Mouse (Mus musculus) ZHBTc4 (cell line): ENCODE measurements around the gene Plekha4.
"Not testable (repeated sequence)": the region's sequence is repeated elsewhere in the genome, so short reads cannot be mapped to it uniquely, and the experiment has no call there.

Source experiments
- DNase-seq: peaks from one replicate; pipeline ENCODE4 v3.0.0-alpha.2; 2011; ENCODE audit warnings: low read depth, low spot score

The Plekha4 gene

DNA sequence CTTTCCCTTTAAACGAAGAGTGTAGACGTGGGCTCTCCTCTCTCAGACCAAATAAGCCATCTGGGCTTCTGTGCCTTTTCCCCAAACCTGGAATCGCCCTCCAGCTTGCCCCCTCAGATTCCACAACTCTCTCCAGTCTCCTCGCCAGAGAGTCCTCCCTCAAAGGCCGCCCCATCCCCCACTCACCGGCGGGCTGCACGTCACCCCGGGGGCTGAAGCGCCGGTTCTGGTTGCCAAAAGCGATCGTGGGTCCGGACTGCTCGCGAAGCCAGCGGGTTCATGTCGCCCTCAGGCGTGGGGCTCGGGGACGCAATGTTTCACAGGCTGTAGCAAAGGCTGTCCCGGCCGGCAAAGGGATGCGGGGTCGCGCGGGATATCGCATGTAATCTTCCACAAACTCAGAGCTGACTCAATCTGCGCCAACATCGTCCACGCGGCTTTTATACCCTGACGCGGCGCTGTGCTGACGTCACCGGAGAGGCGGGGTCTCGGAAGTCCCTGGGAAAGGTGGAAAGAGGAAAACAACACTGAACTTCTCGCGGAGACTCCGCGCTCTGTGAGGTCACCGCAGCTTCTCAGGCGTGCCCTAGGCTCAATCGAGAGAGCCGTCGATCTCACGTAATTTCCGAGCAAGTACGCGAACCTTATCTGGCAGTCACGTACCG, at the start of gene Plekha4, which contains the start of gene Ppp1r15a:
Gene Plekha4 (plus strand): TSS at position 522 of the 665 bp plus-strand sequence.
Gene Ppp1r15a (minus strand): TSS at position 460 of the 665 bp plus-strand sequence.
- DNase-seq: peak; percentile 98

DNA sequence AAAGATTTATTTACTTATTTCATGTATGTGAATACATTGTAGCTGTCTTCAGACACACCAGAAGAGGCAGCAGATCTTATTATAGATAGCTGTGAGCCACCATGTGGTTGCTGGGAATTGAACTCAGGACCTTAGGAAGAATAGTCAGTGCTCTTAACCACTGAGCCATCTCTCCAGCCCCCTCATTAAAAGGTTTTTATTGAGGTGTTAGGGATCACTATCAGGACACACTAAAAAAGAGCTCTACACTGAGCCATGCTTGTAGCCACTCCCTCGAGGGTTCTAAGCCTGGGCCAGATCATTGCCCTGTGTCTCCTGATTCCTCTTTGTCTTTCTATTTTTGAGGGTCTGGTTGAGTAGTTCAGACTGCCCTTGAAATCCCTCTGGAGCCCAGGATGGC, 49.7 kb upstream of the Plekha4 start:
- DNase-seq: no peak

DNA sequence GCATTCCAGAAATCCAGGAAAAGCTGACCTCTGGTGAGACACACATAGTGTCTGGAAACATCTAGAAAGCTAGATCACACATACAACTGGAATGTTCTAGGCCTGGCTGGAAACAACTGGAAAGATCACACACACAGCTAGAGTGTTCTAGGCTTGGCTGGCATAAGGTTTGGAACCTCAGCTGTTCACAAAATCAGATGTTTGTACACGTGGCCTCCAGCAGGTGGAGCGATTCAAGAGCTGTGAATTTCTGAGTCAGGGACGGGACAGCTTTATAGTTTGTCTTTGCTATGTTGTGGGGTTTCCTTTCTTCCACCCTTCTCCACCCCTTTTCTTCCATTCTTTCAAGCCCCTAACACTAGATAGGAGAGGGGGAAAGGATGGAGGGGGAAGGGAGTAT, 49.1 kb upstream of the Plekha4 start:
- DNase-seq: peak; percentile 79

DNA sequence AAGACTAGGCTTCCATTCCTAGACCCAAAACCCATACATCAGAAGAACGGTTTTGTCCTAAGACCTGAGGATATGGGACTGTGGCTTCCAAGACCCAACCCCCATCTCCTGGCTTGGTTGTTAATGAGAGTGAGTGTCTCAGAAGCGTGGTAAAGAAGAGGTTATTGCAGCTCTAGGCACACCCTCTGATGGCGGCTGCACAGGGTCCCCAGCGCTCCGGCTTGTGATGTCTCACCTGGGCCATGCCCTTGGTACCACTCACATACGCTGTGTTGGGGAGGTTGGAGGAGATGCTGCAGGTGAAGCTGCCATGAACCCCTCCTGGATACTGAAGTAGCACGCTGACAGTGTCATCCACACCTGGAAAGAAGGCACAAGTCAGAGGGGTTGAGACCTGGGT, 47.4 kb upstream of the Plekha4 start:
- no peak for DNase-seq

DNA sequence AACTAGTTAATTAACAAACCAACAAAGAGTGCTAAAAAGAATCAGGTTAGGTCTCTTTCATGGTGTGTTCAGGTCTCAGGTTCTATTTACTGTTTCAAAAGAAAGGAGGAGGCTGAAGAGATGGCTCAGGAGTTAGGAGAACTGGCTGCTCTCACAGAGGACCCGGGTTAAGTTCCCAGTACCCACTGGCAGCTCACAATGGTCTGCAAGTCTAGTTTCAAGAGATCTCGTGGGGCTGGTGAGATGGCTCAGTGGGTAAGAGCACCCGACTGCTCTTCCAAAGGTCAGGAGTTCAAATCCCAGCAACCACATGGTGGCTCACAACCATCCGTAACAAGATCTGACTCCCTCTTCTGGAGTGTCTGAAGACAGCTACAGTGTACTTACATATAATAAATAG, 45.8 kb upstream of the Plekha4 start:
- DNase-seq: not testable (repeated sequence)

DNA sequence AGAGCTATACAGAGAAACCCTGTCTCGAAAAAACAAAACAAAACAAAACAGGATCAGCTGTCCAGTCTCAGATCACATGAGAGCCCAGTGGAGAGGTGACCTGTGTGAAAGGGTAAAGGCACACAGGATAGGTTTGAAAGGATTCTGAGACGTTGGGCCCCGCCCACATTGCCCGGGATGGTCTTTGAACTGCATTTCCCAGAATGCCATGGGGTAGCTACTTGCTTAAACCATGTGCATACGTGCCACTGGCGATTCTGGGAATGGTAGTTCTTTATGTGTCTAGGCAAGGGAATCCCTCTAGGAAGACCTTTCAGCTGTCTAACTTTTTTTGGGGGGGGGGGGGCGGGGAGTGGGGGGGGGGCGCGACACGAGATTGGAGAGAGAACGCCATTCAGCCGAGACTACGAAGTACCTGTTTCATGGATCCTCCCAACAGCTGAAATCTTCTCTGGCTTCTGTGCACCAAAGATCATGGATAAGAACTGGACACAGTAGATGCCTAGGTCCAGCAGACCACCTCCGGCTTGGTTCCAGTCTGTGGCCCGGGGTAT, 44.7 kb upstream of the Plekha4 start, which contains the start of gene Tulp2:
Gene Tulp2 (plus strand): TSS at position 504 of the 554 bp plus-strand sequence.
- DNase-seq: peak; percentile 94

DNA sequence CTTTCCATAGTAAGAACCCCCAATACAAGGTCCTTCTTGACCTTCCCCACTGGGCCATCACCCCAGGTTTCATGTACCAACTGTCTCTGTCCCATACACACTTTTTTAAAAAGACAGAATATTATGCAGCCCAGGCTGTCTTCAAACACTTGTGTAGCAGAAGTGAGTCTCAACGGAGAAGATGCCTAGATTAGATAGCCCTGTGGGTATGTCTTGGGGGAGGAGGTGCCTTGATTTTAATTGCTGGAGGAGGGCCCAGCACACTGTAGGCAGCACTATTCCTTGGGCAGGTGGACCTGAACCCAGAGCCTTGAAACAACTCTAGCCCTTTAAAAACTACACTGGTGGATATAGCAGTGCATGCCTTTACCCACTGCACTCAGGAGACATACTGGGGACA, 44.0 kb upstream of the Plekha4 start:
- no peak for DNase-seq

DNA sequence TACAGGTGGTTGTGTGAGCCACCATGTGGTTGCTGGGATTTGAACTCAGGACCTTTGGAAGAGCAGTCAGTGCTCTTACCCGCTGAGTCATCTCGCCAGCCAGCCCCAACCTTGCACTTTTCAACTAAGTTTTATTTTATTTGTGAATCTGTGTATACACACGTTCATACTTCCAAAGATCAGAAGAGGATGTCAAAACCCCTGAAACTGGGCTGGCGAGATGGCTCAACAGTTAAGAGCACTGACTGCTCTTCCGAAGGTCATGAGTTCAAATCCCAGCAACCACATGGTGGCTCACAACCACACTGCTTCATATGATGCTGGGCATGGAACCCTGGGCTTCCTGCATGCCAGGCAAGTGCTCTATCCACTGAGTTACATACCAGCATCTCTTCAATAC, 41.1 kb upstream of the Plekha4 start:
- DNase-seq: not testable (repeated sequence)

DNA sequence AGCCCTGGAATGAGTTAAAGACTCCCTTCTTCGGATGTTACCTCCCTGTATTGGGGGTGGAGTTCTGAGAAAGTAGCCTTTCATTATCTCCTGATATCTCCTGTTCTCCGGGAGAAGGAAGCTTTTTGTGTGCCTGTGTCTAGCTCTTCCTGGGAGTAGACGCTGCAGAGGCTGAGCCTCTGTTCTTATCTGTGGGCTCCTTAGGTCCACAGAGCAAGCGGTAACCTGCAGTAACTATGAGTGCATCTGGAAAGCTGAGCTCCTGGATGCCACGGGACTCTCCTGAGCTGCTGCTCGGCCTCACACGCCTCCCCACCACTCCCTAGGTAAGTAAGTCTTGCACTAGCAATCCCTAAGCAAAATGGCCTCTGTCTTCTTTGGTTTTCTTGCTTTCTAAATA, 40.0 kb upstream of the Plekha4 start:
- no peak for DNase-seq

DNA sequence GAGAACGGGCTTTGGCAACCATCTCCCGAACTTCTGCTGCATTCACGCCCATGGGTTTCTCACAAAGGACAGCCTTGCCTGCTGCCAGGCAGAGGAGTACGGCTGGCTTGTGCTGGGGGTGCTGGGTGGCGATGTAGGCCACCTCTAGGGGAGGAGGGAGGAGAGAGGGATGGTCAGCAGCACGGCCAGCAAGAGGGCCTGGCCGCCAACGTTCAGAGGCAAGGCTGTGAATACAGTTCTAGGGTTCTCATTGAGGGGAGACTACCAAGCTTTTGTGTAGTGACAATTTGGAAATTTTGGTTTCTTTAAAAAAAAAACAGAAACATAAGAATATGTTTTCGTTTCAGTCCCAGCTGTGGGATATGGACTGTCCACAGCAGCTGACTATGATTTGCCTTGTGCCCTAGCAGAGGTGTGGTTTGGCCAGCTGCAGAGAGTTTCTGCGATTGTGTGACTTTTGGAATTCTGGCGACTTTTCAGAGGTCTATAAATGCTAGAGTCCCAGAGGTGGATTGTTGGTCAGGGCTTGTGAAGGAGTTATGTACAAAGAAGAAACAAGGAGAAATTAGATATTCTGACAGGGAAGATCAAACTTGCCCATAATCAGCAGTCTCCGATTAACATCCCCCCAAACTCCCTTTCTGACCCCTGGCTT, 39.2 kb upstream of the Plekha4 start, which contains the start of gene Gm45808:
Gene Gm45808 (minus strand): TSS at position 51 of the 655 bp plus-strand sequence.
- DNase-seq: no peak

DNA sequence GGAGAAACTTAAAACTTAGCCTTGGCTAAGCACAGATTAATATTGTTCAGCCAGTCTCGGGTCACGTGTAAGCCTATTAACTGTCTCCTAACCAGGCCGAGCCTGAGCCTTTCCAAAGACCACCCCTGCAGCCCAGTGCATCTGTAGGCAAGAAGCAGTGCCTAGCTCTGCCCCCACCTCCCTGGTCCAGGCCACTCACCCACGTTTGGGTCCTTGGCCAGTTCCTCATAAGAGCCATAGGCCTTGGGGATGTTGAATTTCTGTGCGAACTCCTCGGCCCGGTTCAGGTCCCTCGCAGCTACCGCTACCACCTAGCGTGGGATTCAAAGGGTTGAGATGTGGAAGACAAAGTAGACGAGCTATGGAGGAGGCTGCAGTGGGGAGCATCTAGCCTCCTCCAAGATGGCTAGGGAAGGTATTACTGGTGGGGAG, 38.3 kb upstream of the Plekha4 start:
- DNase-seq: no peak

DNA sequence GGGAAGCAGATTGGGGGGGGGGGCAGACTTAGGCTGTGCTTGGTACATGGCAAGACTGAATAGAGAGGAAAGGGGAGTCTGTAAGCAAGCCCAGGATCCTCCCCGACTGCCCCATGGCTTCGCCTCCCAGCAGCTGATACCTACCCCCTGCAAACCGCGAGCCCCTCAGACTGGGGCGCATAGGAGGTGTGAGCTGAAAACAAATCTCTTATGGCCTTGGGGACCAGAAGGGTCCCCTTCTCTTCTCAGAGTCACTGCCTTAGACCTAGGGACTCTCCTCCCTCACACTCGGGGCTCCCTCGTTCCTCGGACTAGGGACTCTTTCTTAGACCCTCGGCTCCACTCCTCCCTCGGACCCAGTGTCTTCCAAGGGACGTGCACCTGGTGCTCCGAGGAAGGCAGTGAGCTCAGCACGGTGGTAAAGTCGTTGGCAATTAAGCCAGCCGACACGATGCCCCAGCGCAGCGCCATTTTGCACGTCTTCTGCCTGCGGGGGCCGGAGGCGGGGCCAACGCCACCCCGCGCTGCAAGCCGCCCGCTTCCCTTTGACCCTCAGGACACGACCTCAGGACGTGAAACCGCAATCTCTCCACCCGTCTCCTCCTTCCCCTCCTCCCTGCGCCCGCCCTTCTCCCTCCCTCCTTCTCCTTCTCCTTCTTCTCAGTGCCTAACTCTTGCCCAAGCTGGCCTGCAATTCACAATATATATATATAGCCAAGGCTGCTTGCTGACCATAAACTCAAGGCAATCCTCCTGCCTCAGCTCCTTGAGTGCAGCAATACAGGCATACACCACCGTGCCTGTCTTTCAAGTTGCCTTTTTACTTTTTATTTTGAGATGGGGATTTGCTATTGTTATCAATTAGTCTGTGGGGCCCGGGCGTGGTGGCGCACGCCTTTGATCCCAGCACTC, 37.6 kb upstream of the Plekha4 start, which contains the start of gene Dhdh:
Gene Dhdh (minus strand): TSS at position 513 of the 912 bp plus-strand sequence.
- peak; percentile 61 for DNase-seq

DNA sequence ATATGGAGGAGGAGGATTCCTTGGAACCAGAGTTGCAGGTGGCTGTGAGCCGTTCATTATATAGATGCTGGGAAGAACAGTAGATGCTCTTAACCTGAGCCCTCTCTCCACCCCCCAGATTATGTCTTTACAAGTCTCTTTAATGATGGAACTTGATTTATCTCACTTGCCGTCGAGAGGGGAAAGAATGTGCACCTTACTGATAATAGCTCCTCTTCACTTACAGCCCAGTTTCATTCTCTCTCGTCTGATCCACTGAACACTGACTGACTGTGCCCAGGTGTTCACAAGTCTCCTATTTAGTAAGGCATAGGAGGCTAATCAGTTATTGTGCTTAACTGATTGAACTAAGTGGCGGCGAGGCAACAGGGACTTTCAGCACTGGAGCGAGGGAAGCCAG, 36.6 kb upstream of the Plekha4 start:
- no peak for DNase-seq

DNA sequence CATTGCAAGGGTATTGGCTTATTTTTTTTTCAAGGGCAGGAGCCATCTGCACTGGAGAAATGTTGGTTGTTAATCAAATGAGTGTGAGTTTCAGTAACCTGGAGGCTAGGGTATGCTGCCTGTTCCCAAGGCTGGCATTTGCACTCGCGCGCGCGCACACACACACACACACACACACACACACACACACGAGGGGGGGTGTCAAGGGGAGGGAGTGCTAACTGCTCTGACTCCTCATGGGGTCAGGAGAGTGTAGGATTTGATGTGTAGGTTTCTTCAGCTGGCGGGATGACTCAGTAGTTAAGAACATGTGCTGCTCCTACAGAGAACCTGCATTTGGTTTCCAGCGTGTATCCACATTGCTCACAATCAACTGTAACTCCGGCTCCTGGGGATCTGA, 35.3 kb upstream of the Plekha4 start:
- DNase-seq: no peak

DNA sequence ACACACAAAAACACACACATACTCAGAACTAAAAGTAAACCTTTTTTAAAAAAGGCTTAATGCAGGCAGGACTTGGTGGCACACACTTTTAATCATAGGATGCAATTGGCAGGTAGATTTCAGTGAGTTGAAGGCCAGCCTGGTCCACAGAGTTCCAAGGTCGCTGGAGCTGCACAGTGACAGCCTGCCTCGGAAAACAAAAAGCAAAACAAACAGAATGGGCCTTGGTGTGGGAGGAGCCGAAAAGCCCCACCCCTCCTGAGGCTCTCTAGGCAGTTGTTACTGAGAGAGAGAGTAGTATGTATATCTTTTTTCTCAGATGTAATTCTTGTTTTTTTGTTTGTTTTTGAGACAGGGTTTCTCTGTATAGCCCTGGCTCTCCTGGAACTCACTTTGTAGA, 34.9 kb upstream of the Plekha4 start:
- peak; percentile 36 for DNase-seq

DNA sequence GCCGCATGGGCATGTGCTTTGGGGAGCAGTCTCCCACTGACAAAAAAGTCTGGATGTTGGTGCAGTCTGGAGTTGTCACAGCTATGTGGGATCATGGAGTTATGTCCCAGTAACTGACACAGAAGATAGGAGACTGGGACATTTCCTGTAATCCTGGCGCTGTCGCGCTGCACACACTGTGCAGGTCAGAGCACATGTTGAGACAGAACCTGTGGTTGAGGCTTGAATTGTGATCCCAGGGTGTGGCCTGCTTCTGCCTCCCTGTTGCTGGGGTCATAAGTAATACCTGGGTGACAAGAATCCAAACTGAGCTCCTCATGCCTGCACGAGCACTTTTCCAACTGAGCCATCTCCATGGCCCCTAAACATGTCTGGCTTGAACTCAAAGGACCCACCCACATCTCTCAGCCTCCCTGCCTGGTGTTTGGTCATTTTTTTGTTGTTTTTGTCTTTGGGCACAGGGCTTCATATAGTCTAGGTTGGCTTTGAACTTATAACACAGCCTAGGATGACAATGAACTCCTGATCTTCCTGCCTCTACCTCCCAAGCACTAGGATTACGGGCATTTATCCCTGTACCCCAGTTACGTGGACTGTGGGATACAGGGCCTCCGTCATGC, 33.8 kb upstream of the Plekha4 start:
- DNase-seq: no peak

DNA sequence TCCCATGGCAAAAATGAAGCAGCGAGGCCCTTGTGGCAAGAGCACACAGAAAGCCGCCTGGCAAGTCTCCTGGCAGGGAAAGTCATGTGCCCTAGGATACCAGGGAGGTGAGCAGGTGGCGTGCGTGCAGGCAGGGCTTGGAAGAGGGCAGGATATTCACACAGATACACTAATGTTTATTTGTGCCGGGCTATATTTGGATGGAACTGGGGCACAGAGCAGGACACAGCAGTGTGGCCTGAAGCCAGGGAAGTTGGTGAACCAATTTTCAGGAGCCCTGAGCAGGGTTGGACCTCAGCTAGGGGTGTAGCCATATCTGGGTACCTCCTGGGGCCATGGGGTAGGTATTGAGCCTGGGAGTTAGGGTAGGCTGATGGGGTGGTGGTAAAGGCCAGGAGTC, 33.2 kb upstream of the Plekha4 start:
- DNase-seq: no peak

DNA sequence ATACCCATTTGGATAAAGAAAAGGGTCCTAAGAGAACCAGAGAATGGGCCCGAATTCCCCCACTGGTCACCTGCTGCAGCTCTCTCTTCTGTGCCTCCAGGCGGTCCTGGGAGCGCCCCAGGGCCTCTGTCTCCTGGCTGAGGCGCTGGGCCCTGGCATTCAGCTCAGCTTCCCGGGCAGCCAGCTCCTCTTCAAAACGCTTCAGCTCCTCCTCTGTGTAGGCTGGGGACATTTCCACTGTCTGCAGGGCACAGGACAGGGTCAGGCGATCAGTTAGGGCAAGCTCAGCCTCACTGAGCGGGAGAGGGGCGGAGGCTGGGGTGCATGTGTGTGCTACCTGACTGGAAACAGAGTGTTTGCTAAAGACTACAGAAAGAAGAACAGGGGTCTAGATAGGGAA, 31.6 kb upstream of the Plekha4 start:
- no peak for DNase-seq

DNA sequence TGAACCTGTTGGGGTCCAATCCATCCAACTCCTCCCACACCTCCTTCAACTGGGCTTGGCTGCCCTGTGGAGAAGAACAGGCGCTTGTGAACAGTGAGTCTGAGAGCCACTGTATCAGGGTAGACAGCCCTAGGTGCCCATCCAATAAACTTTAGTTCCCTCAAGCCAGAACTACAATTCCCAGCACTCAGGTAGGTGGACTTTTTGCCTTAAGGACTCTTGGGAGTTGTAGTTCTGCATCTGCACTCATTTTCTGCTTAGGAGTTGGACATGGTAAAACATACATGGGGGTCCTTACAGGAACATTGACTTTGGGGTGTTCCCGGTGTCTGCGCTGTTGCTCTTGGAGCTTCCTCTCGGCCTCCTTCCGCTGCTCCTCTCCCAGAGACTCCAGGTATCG, 27.7 kb upstream of the Plekha4 start:
- DNase-seq: no peak

DNA sequence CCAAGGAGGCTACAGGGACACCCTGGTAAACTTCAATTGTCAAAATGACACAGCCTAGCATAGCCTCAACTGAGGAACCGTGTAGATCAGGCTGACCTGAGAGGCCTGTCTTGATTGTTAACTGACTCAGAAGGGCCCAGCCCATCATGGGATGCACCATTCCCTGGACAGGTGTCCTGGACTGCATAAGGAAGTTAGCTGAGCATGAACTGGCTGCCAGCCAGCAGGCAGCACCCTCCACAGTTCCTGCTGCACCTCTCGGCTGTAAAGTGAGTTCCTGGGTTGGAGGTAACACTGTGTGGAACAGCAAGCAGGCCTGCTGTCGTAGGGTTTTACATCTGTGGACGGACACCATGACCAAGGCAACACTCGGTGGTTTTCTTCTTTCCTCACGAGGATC, 18.5 kb upstream of the Plekha4 start:
- DNase-seq: no peak

DNA sequence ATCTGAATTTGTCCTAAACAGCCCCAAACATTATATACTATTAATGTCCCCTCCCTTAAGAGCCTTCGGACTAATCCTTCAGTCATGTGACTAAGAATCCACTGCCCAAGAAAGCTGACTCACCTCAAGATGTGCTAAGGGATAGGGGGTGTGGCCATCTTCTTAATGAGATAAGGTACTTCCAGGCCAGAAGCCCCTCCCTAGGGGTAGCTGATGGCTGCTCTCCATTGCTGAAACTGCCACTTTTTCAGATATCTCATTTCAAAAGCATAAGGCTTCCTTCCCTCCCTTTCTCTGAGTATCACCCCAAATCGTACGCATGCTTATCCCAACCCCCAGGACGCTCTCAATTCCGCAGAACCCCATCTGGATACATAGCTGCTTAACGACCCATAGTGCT, 17.6 kb upstream of the Plekha4 start:
- no peak for DNase-seq
